Mouse (Mus musculus) limb, embryonic 11.5 days (tissue): ENCODE results near the gene Theg. TPM values are rescaled to one million over a fixed set of nuclear protein-coding genes. Genes with fewer than 3 reads are reported as not detected.

Source experiments
- ATAC-seq: fragments of 200-750 bp; cut with Nextera tagmentation; 2 replicates; pipeline ENCODE4 v1.8.0; 2017; ENCODE audit warnings: low read depth; ENCODE audit not compliant: insufficient number of reproducible peaks, low FRiP score, low TSS enrichment
- DNase-seq: peaks from one replicate; pipeline ENCODE4 v3.0.0-alpha.2; 2015; ENCODE audit warnings: low spot score
- H3K27ac ChIP-seq: fragments of 300-500 bp; sonication (generic); replicated peaks from 2 replicates; pipeline ENCODE4 v1.5.1; 2014; ENCODE audit warnings: low read depth, mild to moderate bottlenecking, low read length
- H3K27me3 ChIP-seq: fragments of 300-500 bp; sonication (generic); 2 replicates; pipeline ENCODE4 v1.6.1; 2014; ENCODE audit warnings: mild to moderate bottlenecking, low read length, mixed read lengths; ENCODE audit not compliant: control insufficient read depth, insufficient read depth
- H3K36me3 ChIP-seq: fragments of 300-500 bp; sonication (generic); 2 replicates; pipeline ENCODE4 v1.6.1; 2014; ENCODE audit warnings: mild to moderate bottlenecking, low read length, moderate library complexity, mixed read lengths; ENCODE audit not compliant: control insufficient read depth, insufficient read depth
- H3K4me1 ChIP-seq: fragments of 300-500 bp; sonication (generic); 2 replicates; pipeline ENCODE4 v1.6.1; 2014; ENCODE audit warnings: low read length, mixed read lengths; ENCODE audit not compliant: control insufficient read depth, insufficient read depth
- H3K4me2 ChIP-seq: fragments of 300-500 bp; sonication (generic); 2 replicates; pipeline ENCODE4 v1.6.1; 2014; ENCODE audit warnings: low read depth, mild to moderate bottlenecking, moderate library complexity; ENCODE audit not compliant: severe bottlenecking
- H3K4me3 ChIP-seq: fragments of 300-500 bp; sonication (generic); 2 replicates; pipeline ENCODE4 v1.5.1; 2014; ENCODE audit warnings: low read depth, low read length
- H3K9ac ChIP-seq: fragments of 300-500 bp; sonication (generic); 2 replicates; pipeline ENCODE4 v1.6.1; 2014; ENCODE audit warnings: mild to moderate bottlenecking, low read length
- H3K9me3 ChIP-seq: fragments of 300-500 bp; sonication (generic); 2 replicates; pipeline ENCODE4 v1.6.1; 2016; ENCODE audit warnings: low read length; ENCODE audit not compliant: control insufficient read depth
- WGBS: fragments of 180-500 bp; shearing (Covaris S2); extraction: QIAGEN DNeasy Blood & Tissue Kit; methylation state at CpG from one replicate; pipeline ENCODE4 v1.1.7; 2014; 5-methylcytosine and 5-hydroxymethylcytosine counted together
- polyA plus RNA-seq: library from polyadenylated mRNA; unstranded; fragments of >200 nt; fragmentation: Nextera tagmentation; extraction: Ambion mirVana; gene quantifications from 2 replicates; pipeline ENCODE4 v1.2.1, GENCODE M21; 2014

Theg gene
- polyA plus RNA-seq, 1 experiment from 2014 or later: not detected

DNA sequence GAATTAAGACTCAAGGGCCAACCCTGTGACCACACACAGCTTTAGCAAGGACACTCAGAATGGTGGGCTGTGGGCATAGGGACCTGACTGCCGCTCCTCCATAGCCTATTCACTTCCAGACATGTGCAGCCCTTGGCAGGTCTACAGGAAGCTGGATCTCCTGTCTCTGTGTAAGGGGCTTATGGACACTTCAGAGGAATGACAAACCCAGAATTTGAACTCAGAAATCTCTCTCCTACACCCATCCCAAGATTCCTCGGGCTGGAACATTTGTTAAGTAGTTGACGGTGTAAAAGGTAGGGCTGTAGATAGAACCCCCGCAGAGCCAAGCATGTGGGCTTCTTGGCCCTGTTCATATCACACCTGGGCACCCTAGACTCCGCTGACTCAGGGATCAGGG is 29.2 kb upstream of the Theg start:
- Histone ChIP-seq H3K4me3 (no peak overlapping the region), H3K27ac (no peak overlapping the region), H3K4me1 (peaks cover 19% of the 10 kb centered on the region; the same call in 1 of the 2 replicates), H3K9ac (no peak overlapping the region), H3K4me2 (no peak overlapping the region), H3K27me3 (peaks cover 25% of the 10 kb centered on the region), H3K9me3 (no peaks in the 10 kb centered on the region), H3K36me3 (no peaks in the 10 kb centered on the region)
- WGBS: 88% methylated on average over 5 of the region's 5 CpGs
- DNase-seq (no peak), ATAC-seq (no peak)

DNA sequence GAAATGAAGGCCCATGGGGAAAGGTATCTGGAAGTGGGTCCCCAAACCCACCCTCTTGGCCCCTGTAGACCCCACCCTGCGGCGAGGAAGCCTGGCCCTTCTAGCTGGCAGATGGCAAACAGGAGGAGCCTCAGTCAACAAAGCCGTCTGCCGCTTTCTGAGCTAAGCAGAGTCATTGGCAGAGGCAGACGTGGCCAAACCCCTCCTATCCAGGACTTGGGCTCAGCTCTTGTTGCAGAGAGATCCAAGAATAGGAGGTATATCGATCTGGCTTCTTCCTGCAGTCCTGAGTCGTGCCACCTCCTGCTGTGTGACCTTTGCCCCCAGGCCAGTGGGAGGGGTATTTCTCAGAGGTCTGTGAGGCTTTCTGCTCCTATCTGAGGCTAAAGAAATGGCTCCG is 28.7 kb upstream of the Theg start:
- Histone ChIP-seq H3K9me3 (no peaks in the 10 kb centered on the region), H3K9ac (no peak overlapping the region), H3K4me3 (no peak overlapping the region), H3K27me3 (peaks cover 25% of the 10 kb centered on the region), H3K27ac (no peak overlapping the region), H3K4me2 (no peak overlapping the region), H3K4me1 (peaks cover 19% of the 10 kb centered on the region; the same call in 1 of the 2 replicates), H3K36me3 (no peaks in the 10 kb centered on the region)
- ATAC-seq (no peak), DNase-seq (no peak)
- WGBS: 13% methylated on average over 8 of the region's 8 CpGs

DNA sequence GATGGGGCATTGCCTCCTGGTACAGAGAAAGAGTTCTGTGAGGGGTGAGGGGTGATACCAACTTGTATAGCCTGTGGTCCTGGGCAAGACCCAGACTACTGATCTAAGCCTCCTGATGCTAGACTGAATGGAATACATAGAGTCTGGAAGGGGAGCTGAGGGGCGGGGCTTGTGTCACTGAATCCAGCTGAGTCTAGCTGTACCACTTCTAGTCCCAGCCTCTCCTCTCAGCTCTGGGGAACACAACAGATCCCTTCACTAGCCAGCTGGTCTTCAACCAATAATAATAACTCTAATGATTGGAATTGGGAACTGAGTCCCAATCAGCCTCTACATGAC is 27.1 kb upstream of the Theg start:
- no peaks in the 10 kb centered on the region for H3K36me3 ChIP-seq
- peaks cover 25% of the 10 kb centered on the region for H3K27me3 ChIP-seq

DNA sequence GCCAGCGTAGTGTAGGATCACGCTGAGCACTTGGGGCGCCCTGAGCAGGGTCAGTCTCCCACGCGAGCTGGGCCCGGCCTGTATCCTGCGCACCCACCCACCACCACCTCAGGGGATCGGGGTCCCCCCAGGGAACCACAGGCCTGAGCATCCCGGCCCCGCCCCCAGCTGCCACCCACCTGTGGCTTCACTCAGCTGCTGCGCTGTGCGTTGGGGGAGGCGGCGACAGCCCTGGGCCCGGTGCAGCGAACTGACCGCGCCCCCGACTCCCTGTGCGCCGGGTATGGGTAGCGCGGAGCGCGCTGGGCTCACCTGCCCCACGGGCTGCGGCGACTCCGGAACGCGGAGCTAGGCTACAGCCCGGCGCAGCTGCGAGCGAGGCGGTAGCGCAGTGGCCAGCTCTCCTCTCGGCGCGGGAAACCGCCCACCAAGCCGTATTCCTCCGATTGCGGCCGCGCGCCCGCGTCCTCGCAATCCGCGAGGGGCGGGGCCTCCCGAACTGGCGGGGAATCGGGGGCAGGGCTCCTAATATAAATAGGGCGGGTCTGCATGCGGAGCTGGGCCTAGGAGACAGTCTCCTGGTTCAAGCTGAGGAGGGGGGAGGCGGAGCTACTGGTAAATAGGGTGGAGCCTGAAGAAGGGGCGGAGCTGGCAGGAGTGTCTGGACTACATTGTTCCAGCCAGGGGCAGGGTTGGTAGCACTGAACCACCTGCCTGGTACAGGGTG is 26.6 kb upstream of the Theg start, which contains the start of gene C2cd4c:
TSS of gene C2cd4c (minus strand) at position 448 of the 727 bp plus-strand sequence.
- peaks cover 25% of the 10 kb centered on the region for H3K27me3 ChIP-seq

More for the DNA sequence above, 27.1 kb upstream of the Theg start:
- no peaks in the 10 kb centered on the region for H3K9me3 ChIP-seq
- no peak overlapping the region for H3K27ac ChIP-seq
- DNase-seq (no peak), ATAC-seq (peak; percentile 38)
- H3K4me2 ChIP-seq: peak overlapping the region; percentile 93
- H3K4me3 ChIP-seq: peak overlapping the region; percentile 54
- peaks cover 19% of the 10 kb centered on the region; the same call in 1 of the 2 replicates for H3K4me1 ChIP-seq
- no peak overlapping the region for H3K9ac ChIP-seq
- WGBS: 77% methylated on average over 1 of the region's 1 CpGs

DNA sequence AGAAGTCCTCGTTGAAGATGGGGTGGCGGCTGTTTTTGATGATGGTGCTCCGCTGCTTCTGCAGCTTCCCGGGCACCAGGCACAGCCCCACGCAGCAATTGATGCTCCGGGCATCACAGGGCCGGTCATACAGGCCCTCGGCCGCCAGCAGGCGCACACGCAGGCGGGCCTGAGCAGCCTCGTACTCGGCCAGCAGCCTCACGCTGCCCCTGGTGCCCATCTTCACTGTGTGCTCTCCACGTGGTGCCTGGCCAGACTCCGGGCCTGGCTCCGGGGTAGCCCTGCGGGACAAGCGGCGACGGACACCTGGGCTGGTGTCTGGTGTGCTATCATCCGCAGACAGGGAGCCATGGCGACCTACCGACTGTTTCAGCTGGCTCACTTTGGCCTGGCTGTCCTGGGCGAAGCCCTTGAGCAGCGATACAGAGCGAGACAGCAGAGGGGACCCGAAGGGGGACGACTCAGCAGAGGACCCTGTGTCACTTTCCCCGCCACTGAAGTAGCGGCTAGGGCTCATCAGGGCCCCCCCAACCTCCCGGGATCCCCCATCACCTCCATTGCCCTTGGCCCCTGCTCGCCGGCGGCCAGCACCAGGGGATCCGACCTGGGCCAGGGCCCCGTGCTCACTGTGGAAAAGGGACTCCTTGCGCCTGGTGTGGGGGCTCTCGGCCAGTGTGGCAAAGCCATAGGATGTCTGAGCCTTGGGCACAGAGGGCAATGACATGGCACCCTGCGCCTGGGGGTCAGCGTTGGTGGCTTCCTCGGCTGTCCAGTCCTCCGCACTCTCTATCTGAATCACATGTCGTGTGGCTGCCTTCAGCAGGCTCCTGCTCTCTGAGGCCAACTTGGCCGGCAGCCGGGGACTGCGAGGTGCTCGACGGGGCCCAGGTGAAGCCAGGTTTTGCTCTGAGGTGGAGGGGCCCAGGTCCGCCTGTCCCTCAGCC is 25.3 kb upstream of the Theg start:
- Histone ChIP-seq H3K4me1 (peaks cover 19% of the 10 kb centered on the region; the same call in 1 of the 2 replicates), H3K27ac (no peak overlapping the region), H3K9me3 (no peaks in the 10 kb centered on the region), H3K9ac (0 out of 2 replicates have a peak overlapping the region, but pooled peaks have one; percentile 7), H3K27me3 (peaks cover 25% of the 10 kb centered on the region), H3K36me3 (no peaks in the 10 kb centered on the region), H3K4me3 (peak overlapping the region; percentile 10; the same call in 1 of the 2 replicates), H3K4me2 (peak overlapping the region; percentile 34; the same call in 1 of the 2 replicates)
- ATAC-seq (no peak), DNase-seq (peak; percentile 55)
- WGBS: 12% methylated on average over 50 of the region's 51 CpGs

More for the DNA sequence above, 26.6 kb upstream of the Theg start, which contains the start of gene C2cd4c:
- peaks cover 19% of the 10 kb centered on the region; the same call in 1 of the 2 replicates for H3K4me1 ChIP-seq
- no peak within 1 kb of the TSS for H3K27ac ChIP-seq
- peak within 1 kb of the TSS; percentile 52 for H3K9ac ChIP-seq
- peak; percentile 80 for DNase-seq
- no peaks in the 10 kb centered on the region for H3K9me3 ChIP-seq
- WGBS: under 1% methylated on average over 53 of the region's 60 CpGs
- peak within 1 kb of the TSS; percentile 54 for H3K4me3 ChIP-seq
- no peaks in the 10 kb centered on the region for H3K36me3 ChIP-seq
- H3K4me2 ChIP-seq: peak within 1 kb of the TSS; percentile 93
- peak; percentile 80 for ATAC-seq

DNA sequence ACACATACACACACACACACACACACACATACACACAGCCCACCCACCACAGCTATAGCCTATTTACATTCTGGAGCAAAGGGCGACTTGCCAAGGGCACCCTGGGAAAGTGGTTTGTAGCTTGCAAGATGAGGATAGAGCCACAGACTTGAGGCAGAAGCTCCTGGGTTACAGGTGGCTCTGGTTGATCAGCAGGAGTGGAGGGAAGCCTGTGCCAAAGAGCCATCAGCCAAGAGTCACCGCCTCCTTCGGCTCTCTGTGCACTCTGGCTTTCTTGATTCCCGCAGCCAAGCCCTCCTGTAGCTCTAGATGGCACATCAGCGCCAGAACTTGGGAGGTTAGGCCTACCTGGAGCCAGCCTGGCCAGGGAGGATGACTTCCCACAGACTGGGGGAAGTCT is 24.2 kb upstream of the Theg start:
- Histone ChIP-seq H3K27me3 (peaks cover 25% of the 10 kb centered on the region), H3K4me3 (no peak overlapping the region), H3K9ac (no peak overlapping the region), H3K9me3 (no peaks in the 10 kb centered on the region), H3K27ac (no peak overlapping the region), H3K4me1 (peaks cover 19% of the 10 kb centered on the region; the same call in 1 of the 2 replicates), H3K4me2 (no peak overlapping the region), H3K36me3 (no peaks in the 10 kb centered on the region)
- no peak for DNase-seq
- no peak for ATAC-seq
- WGBS: 25% methylated on average over 5 of the region's 5 CpGs

DNA sequence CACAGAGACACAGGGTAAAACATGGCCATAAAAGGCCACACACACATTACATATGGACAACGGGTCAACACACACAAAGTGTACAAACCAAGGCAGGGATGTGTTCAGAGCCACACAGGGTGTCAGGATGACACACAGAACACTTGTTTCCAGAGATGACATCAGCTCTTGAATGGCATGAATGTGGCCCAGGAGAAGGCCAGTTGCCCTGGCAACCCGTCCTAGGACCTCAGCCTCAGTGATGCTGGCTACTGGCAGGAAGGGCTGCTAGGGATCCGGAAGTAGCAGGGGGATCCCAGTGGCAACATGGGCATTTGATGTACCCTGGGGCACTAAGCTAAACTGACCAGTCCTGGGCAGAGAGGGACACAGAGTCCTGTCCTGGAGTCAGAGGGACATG is 22.1 kb upstream of the Theg start:
- H3K9me3 ChIP-seq: no peaks in the 10 kb centered on the region
- no peak for ATAC-seq
- no peak overlapping the region for H3K4me2 ChIP-seq
- H3K27me3 ChIP-seq: peaks cover 25% of the 10 kb centered on the region
- H3K36me3 ChIP-seq: no peaks in the 10 kb centered on the region
- H3K27ac ChIP-seq: no peak overlapping the region
- WGBS: 87% methylated on average over 3 of the region's 3 CpGs
- H3K4me1 ChIP-seq: peaks cover 19% of the 10 kb centered on the region; the same call in 1 of the 2 replicates
- no peak overlapping the region for H3K4me3 ChIP-seq
- DNase-seq: no peak
- no peak overlapping the region for H3K9ac ChIP-seq

DNA sequence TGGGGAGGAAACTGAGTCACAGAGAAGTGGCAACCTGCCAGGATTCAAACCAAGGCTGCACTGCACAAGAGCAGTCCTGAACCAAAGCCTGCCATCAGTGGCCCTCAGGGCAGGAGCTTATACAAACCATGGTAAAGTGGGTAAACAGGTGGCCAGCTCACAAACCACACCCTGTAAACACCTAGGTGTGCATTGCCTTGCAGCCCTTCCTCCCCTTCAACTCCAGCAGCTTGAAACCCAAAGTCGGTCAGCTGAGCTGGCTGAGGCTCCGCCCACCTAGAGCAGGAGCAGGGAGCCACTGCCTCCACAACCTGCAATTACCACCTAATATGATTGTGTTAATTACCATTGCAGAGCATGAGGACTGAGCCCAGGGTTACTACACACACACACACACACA is 20.8 kb upstream of the Theg start:
- no peak for DNase-seq
- Histone ChIP-seq H3K9ac (no peak overlapping the region), H3K9me3 (no peaks in the 10 kb centered on the region), H3K27me3 (peaks cover 16% of the 10 kb centered on the region), H3K4me1 (0 out of 2 replicates have a peak, but pooled peaks cover 9% of the 10 kb centered on the region), H3K4me3 (no peak overlapping the region), H3K36me3 (no peaks in the 10 kb centered on the region), H3K27ac (no peak overlapping the region), H3K4me2 (no peak overlapping the region)
- no peak for ATAC-seq
- WGBS: 27% methylated on average over 2 of the region's 2 CpGs
